Mouse (Mus musculus): ENCODE results near the gene Gm13941. TPM values are rescaled to one million over a fixed set of nuclear protein-coding genes. Genes with fewer than 3 reads are reported as not detected.
A peak's percentile ranks its signal among the peaks of the same experiment; 100 is the strongest.

Gene Gm13941
- polyA plus RNA-seq (2016; fragmentation: Nextera tagmentation; extraction: Ambion mirVana): not detected in 2 replicates

GRCm38 (mm10) chr2:111105882-111106281 lies at the start of gene Gm13941:
Gene Gm13941 (minus strand): TSS chr2:111105982.
- ATAC-seq (ENCODE audit: low FRiP score, low read depth): no peak
- Histone ChIP-seq H3K9ac (replicated peaks) (no peak within 1 kb of the TSS), H3K4me3 (no peak within 1 kb of the TSS), H3K36me3 (no peaks in the 10 kb centered on the region), H3K27me3 (no peaks in the 10 kb centered on the region), H3K4me1 (no peaks in the 10 kb centered on the region), H3K4me2 (replicated peaks) (no peak within 1 kb of the TSS), H3K27ac (replicated peaks) (no peak within 1 kb of the TSS), H3K9me3 (no peaks in the 10 kb centered on the region)

- no peak for ATAC-seq (ENCODE audit: low FRiP score, low read depth)
- Histone ChIP-seq H3K4me1 (no peaks in the 10 kb centered on the region), H3K4me3 (no peak within 1 kb of the TSS), H3K4me2 (replicated peaks) (no peak within 1 kb of the TSS), H3K9me3 (no peaks in the 10 kb centered on the region), H3K9ac (replicated peaks) (no peak within 1 kb of the TSS), H3K27me3 (no peaks in the 10 kb centered on the region), H3K36me3 (no peaks in the 10 kb centered on the region), H3K27ac (replicated peaks) (no peak within 1 kb of the TSS)
- WGBS: 81% methylated on average over 2 of the region's 2 CpGs
Observed at GRCm38 (mm10) chr2:111152836-111153235, 47.1 kb upstream of the Gm13941 start, which contains the start of gene Gm15130. Gene Gm15130 (minus strand): TSS chr2:111152936.

DNA sequence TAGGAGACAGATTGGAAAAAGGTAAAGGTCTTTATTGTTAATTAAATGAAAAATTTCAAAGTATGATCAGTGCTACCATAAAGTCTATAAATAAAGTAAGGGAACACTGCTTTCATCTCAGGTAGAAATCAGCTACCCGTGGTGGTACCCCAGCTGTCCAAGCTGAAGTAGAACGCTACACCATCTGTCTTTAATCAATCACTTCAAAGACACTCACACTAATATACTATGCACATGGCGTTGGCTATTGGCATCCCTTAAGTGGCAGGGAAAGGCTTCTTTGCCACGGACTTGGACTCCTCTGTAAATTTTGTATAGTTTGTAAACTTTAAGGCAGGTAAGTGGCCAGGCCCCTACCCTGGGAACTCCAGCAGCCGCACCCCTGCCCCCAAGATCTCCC lies 30.0 kb upstream of the Gm13941 start:
- H3K36me3 ChIP-seq: no peaks in the 10 kb centered on the region

GRCm38 (mm10) chr2:111058586-111059261 lies 47.1 kb downstream of the Gm13941 start:
- 95% methylated on average over 1 of the region's 1 CpGs for WGBS
- peak; percentile 92 for ATAC-seq (ENCODE audit: low FRiP score, low read depth)
- Histone ChIP-seq H3K27ac (replicated peaks) (no peak overlapping the region), H3K4me2 (replicated peaks) (no peak overlapping the region), H3K27me3 (no peaks in the 10 kb centered on the region), H3K4me1 (no peaks in the 10 kb centered on the region), H3K9ac (replicated peaks) (no peak overlapping the region), H3K4me3 (no peak overlapping the region), H3K9me3 (no peaks in the 10 kb centered on the region), H3K36me3 (no peaks in the 10 kb centered on the region)

More for the DNA sequence above, 30.0 kb upstream of the Gm13941 start:
- no peak overlapping the region for H3K9ac ChIP-seq (replicated peaks)
- no peaks in the 10 kb centered on the region for H3K27me3 ChIP-seq
- ATAC-seq (ENCODE audit: low FRiP score, low read depth): no peak
- H3K4me2 ChIP-seq (replicated peaks): no peak overlapping the region
- no peak overlapping the region for H3K27ac ChIP-seq (replicated peaks)
- H3K9me3 ChIP-seq: no peaks in the 10 kb centered on the region
- no peak overlapping the region for H3K4me3 ChIP-seq
- H3K4me1 ChIP-seq: no peaks in the 10 kb centered on the region
- WGBS: 82% methylated on average over 5 of the region's 5 CpGs

Other genes with a start within 250 kb of the Gm13941 start
- gene Ano3, start 155.1 kb downstream of the Gm13941 start, polyA plus RNA-seq (2016; fragmentation: Nextera tagmentation; extraction: Ambion mirVana): 1.0 and 1.4 TPM in 2 replicates
- not detected in 2 replicates for gene Gm15130, start 47.0 kb upstream of the Gm13941 start, polyA plus RNA-seq (2016; fragmentation: Nextera tagmentation; extraction: Ambion mirVana)
- not detected in 2 replicates for gene 4930430A15Rik, start 123.6 kb upstream of the Gm13941 start, polyA plus RNA-seq (2016; fragmentation: Nextera tagmentation; extraction: Ambion mirVana)
- not detected in 2 replicates for gene Olfr1275, start 129.3 kb upstream of the Gm13941 start, polyA plus RNA-seq (2016; fragmentation: Nextera tagmentation; extraction: Ambion mirVana)
- not detected in 2 replicates for gene Olfr1276, start 148.5 kb upstream of the Gm13941 start, polyA plus RNA-seq (2016; fragmentation: Nextera tagmentation; extraction: Ambion mirVana)
- gene Olfr1277, start 168.1 kb upstream of the Gm13941 start, polyA plus RNA-seq (2016; fragmentation: Nextera tagmentation; extraction: Ambion mirVana): not detected in 2 replicates
- gene Olfr1278, start 184.2 kb upstream of the Gm13941 start, polyA plus RNA-seq (2016; fragmentation: Nextera tagmentation; extraction: Ambion mirVana): not detected in 2 replicates
- not detected in 2 replicates for gene Olfr1279, start 194.7 kb upstream of the Gm13941 start, polyA plus RNA-seq (2016; fragmentation: Nextera tagmentation; extraction: Ambion mirVana)
- gene Olfr1280, start 208.0 kb upstream of the Gm13941 start, polyA plus RNA-seq (2016; fragmentation: Nextera tagmentation; extraction: Ambion mirVana): not detected in 2 replicates
- gene Olfr1281, start 220.5 kb upstream of the Gm13941 start, polyA plus RNA-seq (2016; fragmentation: Nextera tagmentation; extraction: Ambion mirVana): not detected in 2 replicates
- not detected in 2 replicates for gene Olfr1282, start 230.1 kb upstream of the Gm13941 start, polyA plus RNA-seq (2016; fragmentation: Nextera tagmentation; extraction: Ambion mirVana)

Measured in midbrain, embryonic 12.5 days (tissue).